Mouse (Mus musculus) mesoderm, embryonic 11.5 days (tissue): ENCODE results near the gene Rnf2.
"Not testable (repeated sequence)": the region's sequence is repeated elsewhere in the genome, so short reads cannot be mapped to it uniquely, and the experiment has no call there.

Experiments used
- DNase-seq: peaks from one replicate; pipeline ENCODE4 v3.0.0-alpha.2; 2012; ENCODE audit warnings: low read depth, low spot score

The Rnf2 gene

GRCm38 (mm10) chr1:151484754-151485153 lies 16.0 kb downstream of the Rnf2 start:
- DNase-seq: no peak

- no peak for DNase-seq
Measured at GRCm38 (mm10) chr1:151483568-151483967, 17.2 kb downstream of the Rnf2 start.

GRCm38 (mm10) chr1:151482497-151482896 lies 18.3 kb downstream of the Rnf2 start:
- no peak for DNase-seq

- not testable (repeated sequence) for DNase-seq
Measured at GRCm38 (mm10) chr1:151472386-151472785, 28.4 kb downstream of the Rnf2 start.

- DNase-seq: peak; percentile 17
Measured at GRCm38 (mm10) chr1:151471429-151471828, 29.3 kb downstream of the Rnf2 start.

- DNase-seq: no peak
Measured at GRCm38 (mm10) chr1:151466571-151466970, 34.2 kb downstream of the Rnf2 start.

GRCm38 (mm10) chr1:151464914-151465313 lies 35.8 kb downstream of the Rnf2 start:
- peak; percentile 21 for DNase-seq

GRCm38 (mm10) chr1:151461265-151461664 lies 39.5 kb downstream of the Rnf2 start:
- no peak for DNase-seq

- DNase-seq: no peak
Measured at GRCm38 (mm10) chr1:151457087-151457486, 43.7 kb downstream of the Rnf2 start.

GRCm38 (mm10) chr1:151451946-151452345 lies 48.8 kb downstream of the Rnf2 start:
- DNase-seq: no peak

GRCm38 (mm10) chr1:151450851-151451250 lies 49.9 kb downstream of the Rnf2 start:
- no peak for DNase-seq

GRCm38 (mm10) chr1:151449866-151450265 lies 50.9 kb downstream of the Rnf2 start:
- no peak for DNase-seq

- DNase-seq: no peak
Measured at GRCm38 (mm10) chr1:151435431-151435830, 65.3 kb downstream of the Rnf2 start.

- DNase-seq: no peak
Measured at GRCm38 (mm10) chr1:151429316-151429715, 71.4 kb downstream of the Rnf2 start.

- peak; percentile 99 for DNase-seq
Measured at GRCm38 (mm10) chr1:151428263-151429221, 72.2 kb downstream of the Rnf2 start, which contains the start of the genes Swt1 and Trmt1l. Swt1 (minus strand) TSS chr1:151428455. Trmt1l (plus strand) TSS chr1:151428542.

GRCm38 (mm10) chr1:151427888-151428262 lies 72.9 kb downstream of the Rnf2 start:
- no peak for DNase-seq

- peak; percentile 12 for DNase-seq
Measured at GRCm38 (mm10) chr1:151426947-151427600, 73.7 kb downstream of the Rnf2 start.

GRCm38 (mm10) chr1:151422178-151422577 lies 78.6 kb downstream of the Rnf2 start:
- DNase-seq: no peak

- no peak for DNase-seq
Measured at GRCm38 (mm10) chr1:151409827-151410226, 90.9 kb downstream of the Rnf2 start.
